Mouse (Mus musculus) midbrain, postnatal 0 days (tissue): Measurements from ENCODE around the gene Sstr3. TPM values are rescaled to one million over a fixed set of nuclear protein-coding genes. Genes with fewer than 3 reads are reported as not detected.

Experiments used
- ATAC-seq: fragments of 200-750 bp; cut with Nextera tagmentation; 2 replicates; pipeline ENCODE4 v1.8.0; 2017; ENCODE audit warnings: moderate number of reproducible peaks, mild to moderate bottlenecking, moderate TSS enrichment, moderate library complexity; ENCODE audit not compliant: low FRiP score
- DNase-seq: peaks from one replicate; pipeline ENCODE4 v3.0.0-alpha.2; 2015; ENCODE audit warnings: low spot score
- H3K27ac ChIP-seq: fragments of 300-500 bp; sonication (generic); 2 replicates; pipeline ENCODE4 v1.5.1; 2014; ENCODE audit warnings: low read depth, mild to moderate bottlenecking, low read length, mixed read lengths
- H3K27me3 ChIP-seq: fragments of 300-500 bp; sonication (generic); 2 replicates; pipeline ENCODE4 v1.6.1; 2014; ENCODE audit warnings: low read length, control low read depth, mixed read lengths; ENCODE audit not compliant: insufficient read depth
- H3K36me3 ChIP-seq: fragments of 300-500 bp; sonication (generic); 2 replicates; pipeline ENCODE4 v1.6.1; 2014; ENCODE audit warnings: low read length, control low read depth, mixed read lengths; ENCODE audit not compliant: insufficient read depth
- H3K4me1 ChIP-seq: fragments of 300-500 bp; sonication (generic); 2 replicates; pipeline ENCODE4 v1.6.1; 2014; ENCODE audit warnings: mild to moderate bottlenecking, control low read depth, antibody characterized with exemption, low read length, mixed read lengths; ENCODE audit not compliant: insufficient read depth
- H3K4me2 ChIP-seq: fragments of 300-500 bp; sonication (generic); 2 replicates; pipeline ENCODE4 v1.6.1; 2014; ENCODE audit warnings: low read depth, mild to moderate bottlenecking, low read length, mixed read lengths; ENCODE audit not compliant: poor library complexity, severe bottlenecking
- H3K4me3 ChIP-seq: fragments of 300-500 bp; sonication (generic); 2 replicates; pipeline ENCODE4 v1.5.1; 2014; ENCODE audit warnings: low read depth, mild to moderate bottlenecking, low read length, moderate library complexity
- H3K9ac ChIP-seq: fragments of 300-500 bp; sonication (generic); replicated peaks from 2 replicates; pipeline ENCODE4 v1.6.1; 2014; ENCODE audit warnings: mild to moderate bottlenecking, low read length, moderate library complexity, mixed read lengths; ENCODE audit not compliant: poor library complexity, severe bottlenecking
- H3K9me3 ChIP-seq: fragments of 300-500 bp; sonication (generic); 2 replicates; pipeline ENCODE4 v1.6.1; 2016; ENCODE audit warnings: low read length, control low read depth
- CTCF ChIP-seq: IDR thresholded peaks from 2 replicates; pipeline ENCODE4 v1.5.1; 2016; ENCODE audit warnings: antibody characterized with exemption, mild to moderate bottlenecking
- whole genome bisulfite sequencing: fragments of 180-500 bp; shearing (Covaris S2); extraction: QIAGEN DNeasy Blood & Tissue Kit; methylation state at CpG from one replicate; pipeline ENCODE4 v1.1.7; 2014; 5-methylcytosine and 5-hydroxymethylcytosine counted together
- polyA plus RNA-seq: library from polyadenylated mRNA; unstranded; fragments of >200 nt; fragmentation: Nextera tagmentation; extraction: Ambion mirVana; gene quantifications from 2 replicates; pipeline ENCODE4 v1.2.1, GENCODE M21; 2015
- total RNA-seq: library from RNA; depleted of rRNA; stranded (reverse); fragments of >200 nt; gene quantifications from 2 replicates; pipeline ENCODE4 v1.2.3, GENCODE M21; 2014; rRNA removed

Sstr3 gene
- total and polyA plus RNA-seq, 2 experiments from 2014 or later: 0.49 to 2.4 TPM

DNA sequence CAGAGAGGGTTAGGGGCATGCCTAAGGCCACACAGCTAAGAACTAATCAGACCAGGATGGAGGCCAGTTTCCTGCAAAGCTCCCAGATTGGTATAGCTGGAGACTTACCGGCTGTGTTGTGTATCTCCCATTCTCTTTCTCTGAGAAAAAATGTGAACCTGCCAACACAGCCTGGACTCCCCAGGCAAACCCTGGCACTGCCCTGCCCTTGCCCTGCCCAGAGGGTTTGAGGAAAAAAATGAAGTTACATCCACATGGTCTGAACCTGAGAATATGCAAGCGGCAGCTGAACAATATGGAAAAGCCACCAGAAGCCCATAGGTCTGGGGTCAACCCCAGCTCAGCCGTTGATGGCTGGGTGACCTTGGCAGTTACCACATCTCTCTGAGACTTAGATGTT is 55.2 kb downstream of the Sstr3 start:
- no peak overlapping the region for H3K27ac ChIP-seq
- no peak for ATAC-seq

DNA sequence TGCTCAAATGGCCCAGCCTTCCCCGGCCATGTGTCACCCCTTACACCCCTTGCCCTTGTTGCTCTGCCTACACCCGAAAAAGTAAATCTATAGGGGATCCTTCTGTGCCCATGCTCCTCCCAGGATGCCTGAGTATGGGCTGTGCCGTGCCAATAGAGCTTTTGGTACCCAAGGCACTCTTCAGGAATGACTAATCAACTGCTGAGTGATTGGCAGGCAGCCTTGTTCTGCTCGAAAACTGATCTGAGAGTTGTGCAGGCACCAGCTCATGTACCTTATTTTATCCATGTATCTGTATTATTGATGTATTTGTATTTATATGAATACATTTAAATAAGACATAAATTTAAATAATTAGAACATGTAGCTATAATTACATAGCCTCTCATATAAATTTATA is 57.4 kb downstream of the Sstr3 start:
- Histone ChIP-seq H3K4me1 (no peaks in the 10 kb centered on the region), H3K27me3 (no peaks in the 10 kb centered on the region), H3K27ac (no peak overlapping the region), H3K4me2 (no peak overlapping the region), H3K9ac (no peak overlapping the region), H3K4me3 (no peak overlapping the region), H3K9me3 (no peaks in the 10 kb centered on the region), H3K36me3 (no peaks in the 10 kb centered on the region)
- WGBS: 63% methylated on average over 4 of the region's 4 CpGs
- DNase-seq (no peak), ATAC-seq (no peak)
- no peak for TF ChIP-seq CTCF

More for the DNA sequence above, 55.2 kb downstream of the Sstr3 start:
- H3K4me3 ChIP-seq: no peak overlapping the region
- H3K9me3 ChIP-seq: no peaks in the 10 kb centered on the region
- H3K27me3 ChIP-seq: no peaks in the 10 kb centered on the region
- TF ChIP-seq CTCF: no peak
- WGBS: 84% methylated on average over 3 of the region's 3 CpGs
- no peaks in the 10 kb centered on the region for H3K4me1 ChIP-seq
- H3K4me2 ChIP-seq: no peak overlapping the region
- no peak overlapping the region for H3K9ac ChIP-seq
- DNase-seq: no peak
- no peaks in the 10 kb centered on the region for H3K36me3 ChIP-seq

Other genes starting within 250 kb of the Sstr3 start
- gene Csf2rb2, start 239.0 kb downstream of the Sstr3 start, total RNA-seq: 0.11 and 0.14 TPM in 2 replicates
- 0.28 and 0.34 TPM in 2 replicates for gene Csf2rb2, start 239.0 kb downstream of the Sstr3 start, polyA plus RNA-seq
- gene Csf2rb, start 218.9 kb downstream of the Sstr3 start, total RNA-seq: 1.7 and 2.2 TPM in 2 replicates
- 0.63 and 0.90 TPM in 2 replicates for gene Csf2rb, start 218.9 kb downstream of the Sstr3 start, polyA plus RNA-seq
- gene Tex33, start 148.8 kb downstream of the Sstr3 start, total RNA-seq: not detected in 2 replicates
- gene Tex33, start 148.8 kb downstream of the Sstr3 start, polyA plus RNA-seq: 0.16 TPM in 1 of 2 replicates, not detected in the other
- gene Tst, start 138.8 kb downstream of the Sstr3 start, total RNA-seq: 31.3 and 34.8 TPM in 2 replicates
- gene Tst, start 138.8 kb downstream of the Sstr3 start, polyA plus RNA-seq: 34.4 and 40.0 TPM in 2 replicates
- gene Mpst, start 138.3 kb downstream of the Sstr3 start, total RNA-seq: 70.1 and 84.8 TPM in 2 replicates
- 3.2 and 3.8 TPM in 2 replicates for gene Mpst, start 138.3 kb downstream of the Sstr3 start, polyA plus RNA-seq
- 156 and 164 TPM in 2 replicates for gene Kctd17, start 116.1 kb downstream of the Sstr3 start, total RNA-seq
- 152 and 173 TPM in 2 replicates for gene Kctd17, start 116.1 kb downstream of the Sstr3 start, polyA plus RNA-seq
- 0.66 TPM in 1 of 2 replicates, not detected in the other for gene Tmprss6, start 76.1 kb downstream of the Sstr3 start, total RNA-seq
- gene Tmprss6, start 76.1 kb downstream of the Sstr3 start, polyA plus RNA-seq: 0.10 and 0.26 TPM in 2 replicates
- 0.33 and 0.38 TPM in 2 replicates for gene Il2rb, start 49.4 kb downstream of the Sstr3 start, total RNA-seq
- gene Il2rb, start 49.4 kb downstream of the Sstr3 start, polyA plus RNA-seq: 0.19 and 0.22 TPM in 2 replicates
- 2.4 and 2.7 TPM in 2 replicates for gene C1qtnf6, start 13.3 kb downstream of the Sstr3 start, total RNA-seq
- gene C1qtnf6, start 13.3 kb downstream of the Sstr3 start, polyA plus RNA-seq: 8.6 and 10.4 TPM in 2 replicates
- gene Rac2, start 28.1 kb upstream of the Sstr3 start, total RNA-seq: 1.7 and 2.6 TPM in 2 replicates
- 4.3 and 4.9 TPM in 2 replicates for gene Rac2, start 28.1 kb upstream of the Sstr3 start, polyA plus RNA-seq
- gene Cyth4, start 52.4 kb upstream of the Sstr3 start, total RNA-seq: 5.9 and 7.2 TPM in 2 replicates
- gene Cyth4, start 52.4 kb upstream of the Sstr3 start, polyA plus RNA-seq: 4.5 and 6.3 TPM in 2 replicates
- gene Elfn2, start 174.1 kb upstream of the Sstr3 start, total RNA-seq: 44.6 and 52.1 TPM in 2 replicates
- gene Elfn2, start 174.1 kb upstream of the Sstr3 start, polyA plus RNA-seq: 10.2 and 10.7 TPM in 2 replicates
- gene Mfng, start 228.8 kb upstream of the Sstr3 start, total RNA-seq: 4.6 and 6.9 TPM in 2 replicates
- gene Mfng, start 228.8 kb upstream of the Sstr3 start, polyA plus RNA-seq: 7.6 and 8.1 TPM in 2 replicates